Mouse (Mus musculus) midbrain, embryonic 10.5 days (tissue): ENCODE data around the gene 6030445D17Rik. TPM values are rescaled to one million over a fixed set of nuclear protein-coding genes. Genes with fewer than 3 reads are reported as not detected.

Experiments used
- DNase-seq: peaks from one replicate; pipeline ENCODE4 v3.0.0-alpha.2; 2017; ENCODE audit warnings: low spot score
- H3K27ac ChIP-seq: fragments of 300-500 bp; sonication (generic); replicated peaks from 2 replicates; pipeline ENCODE4 v1.5.1; 2016; ENCODE audit warnings: mild to moderate bottlenecking
- H3K27me3 ChIP-seq: fragments of 300-500 bp; sonication (generic); 2 replicates; pipeline ENCODE4 v1.6.1; 2016; ENCODE audit warnings: low read depth, mild to moderate bottlenecking; ENCODE audit not compliant: poor library complexity, severe bottlenecking
- H3K36me3 ChIP-seq: fragments of 300-500 bp; sonication (generic); 2 replicates; pipeline ENCODE4 v1.6.1; 2016; ENCODE audit warnings: mild to moderate bottlenecking, moderate library complexity
- H3K4me1 ChIP-seq: fragments of 300-500 bp; sonication (generic); 2 replicates; pipeline ENCODE4 v1.6.1; 2016
- H3K4me3 ChIP-seq: fragments of 300-500 bp; sonication (generic); 2 replicates; pipeline ENCODE4 v1.5.1; 2016; ENCODE audit warnings: mild to moderate bottlenecking, moderate library complexity
- H3K9me3 ChIP-seq: fragments of 300-500 bp; sonication (generic); replicated peaks from 2 replicates; pipeline ENCODE4 v1.6.1; 2016; ENCODE audit warnings: mild to moderate bottlenecking
- WGBS: fragments of 180-500 bp; shearing (Covaris S2); methylation state at CpG from one replicate; pipeline ENCODE4 v1.1.7; 2016; 5-methylcytosine and 5-hydroxymethylcytosine counted together
- polyA plus RNA-seq: library from polyadenylated mRNA; unstranded; fragments of >200 nt; fragmentation: Nextera tagmentation; extraction: Ambion mirVana; gene quantifications from 2 replicates; pipeline ENCODE4 v1.2.1, GENCODE M21; 2016

6030445D17Rik gene
- 0.23 and 0.37 TPM in 2 replicates for polyA plus RNA-seq

DNA sequence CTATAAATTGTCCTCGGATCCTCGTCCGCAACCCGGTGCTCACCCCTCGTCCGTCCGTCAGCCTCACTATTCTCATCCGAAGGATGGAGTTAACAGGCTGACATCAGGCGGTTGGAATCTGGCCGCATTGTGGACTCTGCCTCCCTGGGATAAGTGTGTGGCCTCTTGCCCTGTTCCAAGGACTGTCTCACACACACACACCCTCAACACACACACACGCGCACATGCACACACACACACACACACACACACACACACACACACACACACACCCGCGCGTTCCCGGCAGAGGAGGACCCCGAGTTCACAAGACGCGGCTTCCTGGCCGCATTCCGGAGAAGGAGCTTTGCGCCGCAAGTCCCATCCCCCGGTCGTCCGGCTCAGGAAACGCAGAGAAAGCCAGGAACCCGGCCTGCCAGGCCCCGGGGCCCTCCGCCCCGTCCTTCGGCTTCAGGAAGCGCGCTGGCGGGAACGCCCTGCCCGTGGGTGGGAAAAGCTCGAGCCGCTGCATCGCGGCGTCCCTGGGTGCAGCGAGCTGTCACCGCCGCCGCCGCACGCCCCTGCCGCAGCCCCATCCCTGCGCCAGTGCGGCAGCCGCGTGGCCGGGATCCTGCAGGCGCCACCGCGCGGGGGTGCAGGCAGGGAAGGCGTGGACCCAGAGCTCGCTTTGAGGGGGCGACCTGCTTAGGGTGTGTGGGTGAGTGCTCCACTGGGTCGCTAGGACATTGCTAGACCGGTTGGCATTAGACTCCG, at the start of gene 6030445D17Rik:
Gene 6030445D17Rik (plus strand): TSS at position 165 of the 753 bp plus-strand sequence.
- DNase-seq, result peak; percentile 76
- Histone ChIP-seq H3K9me3 (no peaks in the 10 kb centered on the region), H3K4me3 (peak within 1 kb of the TSS; percentile 90), H3K27me3 (peaks cover 67% of the 10 kb centered on the region), H3K36me3 (no peaks in the 10 kb centered on the region), H3K27ac (peak within 1 kb of the TSS; percentile 89), H3K4me1 (peaks cover 40% of the 10 kb centered on the region)
- WGBS, result under 1% methylated on average over 64 of the region's 64 CpGs

DNA sequence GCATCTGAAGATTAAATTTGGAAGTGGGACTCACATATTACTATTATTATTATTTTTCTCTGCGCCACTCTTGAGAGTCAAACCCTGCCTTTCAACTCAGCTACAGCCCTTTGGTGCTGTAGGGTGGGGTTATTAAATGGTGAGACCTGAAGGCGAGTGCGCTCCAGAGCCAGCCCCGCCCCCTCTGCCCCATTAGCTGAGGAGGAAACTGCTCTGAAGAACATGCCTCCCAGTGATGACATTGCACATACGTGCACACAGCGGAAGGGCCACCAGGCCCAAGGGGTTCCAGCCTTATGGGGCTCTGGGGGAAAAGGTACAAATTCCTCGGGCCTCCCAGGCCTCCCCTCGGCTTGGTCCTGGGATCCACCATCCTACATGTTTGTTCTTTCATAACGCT, 46.6 kb upstream of the 6030445D17Rik start:
- Histone ChIP-seq H3K4me3 (no peak overlapping the region), H3K27me3 (peaks cover 30% of the 10 kb centered on the region), H3K36me3 (no peaks in the 10 kb centered on the region), H3K9me3 (no peaks in the 10 kb centered on the region), H3K4me1 (peaks cover 12% of the 10 kb centered on the region), H3K27ac (no peak overlapping the region)
- DNase-seq, result no peak
- 91% methylated on average over 9 of the region's 9 CpGs for WGBS

DNA sequence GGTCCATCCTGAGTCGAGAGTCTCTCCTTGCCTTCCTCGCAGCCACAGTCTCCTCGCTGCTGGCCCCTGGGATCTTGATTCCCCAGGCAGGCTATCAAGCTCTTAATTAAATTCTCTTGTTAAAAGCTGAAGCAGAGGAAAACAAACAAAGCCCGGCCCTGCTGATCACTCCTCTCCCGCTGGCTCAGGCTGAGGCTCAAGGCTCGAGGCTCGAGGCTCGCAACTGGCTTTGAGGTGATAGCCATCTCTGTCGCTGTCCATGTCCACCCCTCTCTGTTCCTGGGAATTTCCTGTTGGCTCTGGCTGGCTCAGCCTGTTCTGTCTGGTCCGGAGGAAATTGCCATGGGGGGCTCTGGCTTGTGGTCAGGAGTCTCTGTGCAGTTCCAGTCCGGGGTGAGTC, 43.1 kb upstream of the 6030445D17Rik start:
- 7% methylated on average over 11 of the region's 11 CpGs for WGBS
- no peaks in the 10 kb centered on the region for H3K9me3 ChIP-seq
- DNase-seq, result no peak
- H3K4me3 ChIP-seq, result peak overlapping the region; percentile 5; the same call in 1 of the 2 replicates
- peak overlapping the region; percentile 19; the same call in 1 of the 2 replicates for H3K27ac ChIP-seq
- peaks cover 23% of the 10 kb centered on the region for H3K4me1 ChIP-seq
- peaks cover 64% of the 10 kb centered on the region for H3K27me3 ChIP-seq
- no peaks in the 10 kb centered on the region for H3K36me3 ChIP-seq

DNA sequence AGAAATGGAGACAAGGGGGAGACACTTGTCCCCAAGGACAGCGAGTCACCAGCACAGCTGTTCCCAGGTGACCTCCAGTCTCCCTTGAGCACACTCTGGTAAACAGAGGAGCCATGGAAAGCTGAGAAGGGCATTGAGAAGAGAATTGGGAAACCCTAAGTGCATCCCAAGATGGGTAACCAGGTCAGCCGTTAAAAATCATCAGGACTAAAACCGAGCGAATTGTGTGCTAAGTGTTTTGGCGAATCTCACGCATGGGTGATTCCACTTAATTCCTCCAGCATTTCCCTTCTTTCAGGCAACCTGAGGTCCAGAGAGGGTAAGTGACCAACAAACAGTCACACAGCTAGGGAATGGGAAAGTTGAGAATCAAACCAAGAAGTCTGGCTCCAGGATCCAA, 42.7 kb upstream of the 6030445D17Rik start:
- DNase-seq, result no peak
- Histone ChIP-seq H3K4me3 (no peak overlapping the region; the same call in 1 of the 2 replicates), H3K36me3 (no peaks in the 10 kb centered on the region), H3K9me3 (no peaks in the 10 kb centered on the region), H3K27me3 (peaks cover 69% of the 10 kb centered on the region), H3K4me1 (peaks cover 27% of the 10 kb centered on the region), H3K27ac (peak overlapping the region; percentile 19; the same call in 1 of the 2 replicates)
- 62% methylated on average over 6 of the region's 6 CpGs for WGBS

DNA sequence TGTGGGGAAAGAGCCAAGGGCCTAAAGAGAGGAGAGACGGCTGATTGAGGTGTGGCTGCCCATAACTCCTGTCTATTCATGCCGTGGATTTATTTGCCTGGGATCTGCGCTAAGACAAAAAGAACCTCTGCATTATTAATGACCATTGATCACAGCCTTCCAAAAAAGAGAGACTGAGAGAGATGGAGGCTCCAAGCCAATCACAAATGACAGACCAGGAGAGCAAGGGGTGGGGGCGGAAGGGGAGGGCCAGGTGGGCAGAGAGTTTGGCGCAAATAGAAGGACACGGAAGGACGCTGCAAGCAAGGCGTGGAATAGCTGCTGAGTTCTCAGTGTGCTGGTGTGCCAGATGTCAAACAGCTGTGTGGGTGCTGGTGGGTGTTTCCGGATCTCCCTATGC, 38.8 kb upstream of the 6030445D17Rik start, which contains the start of gene Htr1d:
Gene Htr1d (plus strand): TSS at position 301 of the 400 bp plus-strand sequence.
- peak within 1 kb of the TSS; percentile 71; the same call in 1 of the 2 replicates for H3K27ac ChIP-seq
- no peaks in the 10 kb centered on the region for H3K9me3 ChIP-seq
- 78% methylated on average over 9 of the region's 9 CpGs for WGBS
- peaks cover 95% of the 10 kb centered on the region for H3K27me3 ChIP-seq
- peak within 1 kb of the TSS; percentile 63 for H3K4me3 ChIP-seq
- H3K4me1 ChIP-seq, result peaks cover 32% of the 10 kb centered on the region
- DNase-seq, result no peak
- H3K36me3 ChIP-seq, result no peaks in the 10 kb centered on the region

DNA sequence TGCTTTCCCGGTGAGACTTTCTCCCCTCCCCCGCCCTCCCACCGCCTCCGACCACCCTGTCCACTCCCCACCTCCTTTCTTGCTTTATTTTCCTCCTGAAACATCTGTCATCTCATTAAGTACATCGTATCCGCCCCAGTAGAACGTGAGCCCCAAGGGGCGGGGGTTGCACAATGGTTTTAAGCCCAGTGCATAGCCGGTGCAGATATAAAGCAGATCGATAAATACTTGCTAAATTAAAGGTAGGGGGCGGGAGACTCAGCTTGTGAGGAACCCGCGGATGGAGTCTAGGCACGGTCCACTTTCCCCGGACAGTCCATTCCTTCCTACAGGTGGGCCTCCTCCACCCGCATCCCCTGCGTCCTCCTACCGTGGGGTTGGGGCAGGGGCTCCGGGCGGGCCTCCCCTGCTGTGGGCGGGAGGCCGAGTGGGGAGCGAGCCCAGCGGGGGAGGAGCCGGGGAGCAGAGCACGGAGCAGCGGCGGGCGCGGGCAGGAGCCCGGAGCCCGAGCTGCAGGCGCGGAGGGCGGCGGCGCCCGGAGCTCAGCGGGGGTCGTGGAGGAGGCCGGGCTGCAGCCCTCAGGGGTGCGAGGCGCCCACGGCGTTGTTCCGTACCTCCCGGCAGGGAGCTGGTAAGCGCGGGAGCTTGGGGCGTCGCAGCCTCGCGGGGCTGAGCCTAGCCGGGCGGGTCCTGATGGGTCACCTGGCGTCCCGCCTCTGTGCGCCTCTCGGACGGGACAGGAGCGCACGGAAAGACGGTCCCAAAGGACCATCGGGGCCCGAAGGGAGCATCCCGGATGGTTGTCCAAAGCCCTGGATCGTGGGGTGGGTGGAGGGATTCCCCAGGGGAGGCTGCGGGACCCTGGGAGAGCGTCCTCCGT, 37.7 kb upstream of the 6030445D17Rik start:
- Histone ChIP-seq H3K4me3 (peak overlapping the region; percentile 63), H3K9me3 (no peaks in the 10 kb centered on the region), H3K36me3 (no peaks in the 10 kb centered on the region), H3K27ac (peak overlapping the region; percentile 71; the same call in 1 of the 2 replicates), H3K27me3 (peaks cover 95% of the 10 kb centered on the region), H3K4me1 (peaks cover 25% of the 10 kb centered on the region)
- WGBS, result 2% methylated on average over 70 of the region's 70 CpGs
- peak; percentile 23 for DNase-seq

DNA sequence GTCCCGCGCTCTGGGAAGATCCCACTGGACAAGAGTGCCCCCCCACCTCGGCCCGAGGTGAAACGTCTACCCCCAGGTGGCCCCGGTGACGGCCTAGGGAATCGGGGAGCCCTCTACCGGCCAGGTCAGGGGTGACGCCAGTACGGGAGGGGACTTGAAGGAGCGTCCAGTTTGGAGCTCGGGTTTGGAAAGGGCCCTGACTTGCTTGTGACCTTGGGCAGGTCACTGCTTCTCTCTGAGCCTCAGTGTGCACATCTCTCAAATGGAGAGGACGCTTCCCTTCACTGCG, 37.1 kb upstream of the 6030445D17Rik start:
- Histone ChIP-seq H3K27me3 (peaks cover 95% of the 10 kb centered on the region), H3K4me3 (peak overlapping the region; percentile 63), H3K4me1 (peaks cover 26% of the 10 kb centered on the region), H3K36me3 (no peaks in the 10 kb centered on the region), H3K9me3 (no peaks in the 10 kb centered on the region), H3K27ac (no peak overlapping the region)
- WGBS, result 2% methylated on average over 15 of the region's 15 CpGs
- DNase-seq, result peak; percentile 37

DNA sequence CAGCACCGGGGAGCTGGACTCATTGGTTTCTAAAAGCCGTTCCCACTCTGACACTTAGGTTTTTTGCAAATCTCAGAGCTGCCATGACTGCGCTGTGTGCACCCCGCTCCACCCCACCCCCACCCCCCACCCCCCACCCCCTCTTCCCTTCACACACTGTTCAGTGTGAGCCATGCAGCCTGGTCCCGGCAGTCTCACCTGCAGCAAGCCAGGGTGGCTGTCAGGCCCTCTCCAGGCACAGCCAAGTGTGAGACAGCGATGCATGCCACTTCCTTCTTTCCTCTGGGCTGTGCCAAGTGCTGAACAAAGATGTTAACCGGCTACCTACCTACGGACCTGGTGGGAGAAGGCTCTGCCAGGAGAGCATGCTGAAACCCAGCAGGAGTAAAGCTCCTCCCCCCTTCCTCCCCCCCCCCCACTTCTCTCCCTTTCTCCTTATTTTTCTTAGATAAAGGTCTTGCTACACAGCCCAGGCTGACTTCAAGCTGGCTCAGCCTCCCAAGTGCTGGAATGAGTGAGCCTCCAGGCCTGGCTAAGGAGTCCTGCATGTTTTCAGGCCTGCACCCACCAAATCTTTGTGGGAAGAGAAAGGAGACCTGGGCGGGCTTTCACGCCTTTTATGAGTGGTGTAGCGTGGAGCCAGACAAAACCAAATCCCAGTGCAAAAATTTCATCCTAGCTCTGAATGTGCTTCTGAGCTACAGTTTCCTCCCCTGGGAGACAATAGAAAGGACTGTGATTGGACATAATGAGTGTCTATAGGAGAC, 31.3 kb upstream of the 6030445D17Rik start:
- Histone ChIP-seq H3K27me3 (peaks cover 42% of the 10 kb centered on the region), H3K4me1 (peaks cover 23% of the 10 kb centered on the region), H3K27ac (peak overlapping the region; percentile 77), H3K9me3 (no peaks in the 10 kb centered on the region), H3K36me3 (no peaks in the 10 kb centered on the region), H3K4me3 (0 out of 2 replicates have a peak overlapping the region, but pooled peaks have one; percentile 14)
- 40% methylated on average over 11 of the region's 11 CpGs for WGBS
- DNase-seq, result peak; percentile 25

DNA sequence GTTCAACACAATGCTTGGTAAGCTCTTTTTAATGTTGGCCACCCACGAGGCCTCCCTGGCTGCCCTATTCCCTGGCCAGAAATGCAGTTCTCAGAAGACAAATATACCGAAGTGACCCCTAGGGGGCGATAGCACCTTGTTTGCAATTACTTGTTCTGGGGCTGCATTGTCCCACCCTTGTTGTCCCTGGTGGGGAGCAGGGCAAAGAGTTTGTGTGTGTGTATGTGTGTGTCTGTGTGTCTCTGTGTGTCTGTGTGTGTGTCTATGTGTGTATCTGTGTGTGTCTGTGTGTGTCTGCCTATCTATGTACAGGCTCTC, 30.7 kb upstream of the 6030445D17Rik start:
- peaks cover 27% of the 10 kb centered on the region for H3K4me1 ChIP-seq
- H3K36me3 ChIP-seq, result no peaks in the 10 kb centered on the region
- DNase-seq, result peak; percentile 84
- peak overlapping the region; percentile 77 for H3K27ac ChIP-seq
- WGBS, result under 1% methylated on average over 3 of the region's 3 CpGs
- H3K27me3 ChIP-seq, result peaks cover 37% of the 10 kb centered on the region
- H3K9me3 ChIP-seq, result no peaks in the 10 kb centered on the region
- 0 out of 2 replicates have a peak overlapping the region, but pooled peaks have one; percentile 14 for H3K4me3 ChIP-seq

DNA sequence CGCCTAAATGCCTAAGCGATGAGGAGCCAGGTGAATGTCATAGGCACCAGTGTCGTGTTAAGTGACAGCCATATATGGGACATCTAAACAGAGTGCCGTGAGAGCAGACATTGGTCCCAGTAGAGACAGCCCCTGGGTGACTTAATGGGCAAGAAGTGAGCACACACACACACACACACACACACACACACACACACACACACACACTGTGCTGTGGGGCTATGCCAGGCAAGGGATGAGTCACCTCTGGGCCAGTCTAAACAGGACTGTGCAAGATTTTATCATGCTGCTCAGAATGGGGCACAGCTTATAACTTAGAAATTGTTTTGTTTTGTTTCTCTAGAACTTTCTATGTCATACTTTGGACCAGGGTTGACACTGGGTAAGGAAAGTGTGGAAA, 28.0 kb upstream of the 6030445D17Rik start:
- Histone ChIP-seq H3K27ac (no peak overlapping the region), H3K4me3 (no peak overlapping the region), H3K27me3 (peaks cover 15% of the 10 kb centered on the region; the same call in 1 of the 2 replicates), H3K36me3 (no peaks in the 10 kb centered on the region), H3K4me1 (peaks cover 37% of the 10 kb centered on the region), H3K9me3 (no peaks in the 10 kb centered on the region)
- 89% methylated on average over 4 of the region's 4 CpGs for WGBS
- no peak for DNase-seq

DNA sequence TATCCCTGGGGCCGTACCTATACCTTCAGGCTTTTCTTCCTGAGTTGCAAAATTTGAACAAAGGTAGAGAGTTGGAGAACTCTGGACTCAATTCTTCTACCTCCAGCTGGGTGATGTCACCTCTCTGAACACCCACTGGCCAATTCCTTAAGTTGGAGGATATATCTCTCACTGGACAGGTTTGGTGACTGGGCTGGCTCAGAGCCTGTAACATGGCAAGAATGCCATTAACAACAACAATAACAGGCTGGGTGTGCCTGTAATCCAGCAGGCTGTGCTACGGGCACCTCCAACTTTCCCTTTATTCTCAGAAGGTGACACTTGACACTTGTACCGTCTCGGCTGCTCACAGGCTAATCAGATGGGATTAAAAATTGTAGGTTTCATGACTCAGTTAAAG, 22.9 kb upstream of the 6030445D17Rik start:
- Histone ChIP-seq H3K36me3 (no peaks in the 10 kb centered on the region), H3K4me1 (peaks cover 18% of the 10 kb centered on the region), H3K27ac (no peak overlapping the region), H3K27me3 (no peaks in the 10 kb centered on the region), H3K9me3 (no peaks in the 10 kb centered on the region), H3K4me3 (no peak overlapping the region)
- 66% methylated on average over 4 of the region's 4 CpGs for WGBS
- DNase-seq, result no peak

DNA sequence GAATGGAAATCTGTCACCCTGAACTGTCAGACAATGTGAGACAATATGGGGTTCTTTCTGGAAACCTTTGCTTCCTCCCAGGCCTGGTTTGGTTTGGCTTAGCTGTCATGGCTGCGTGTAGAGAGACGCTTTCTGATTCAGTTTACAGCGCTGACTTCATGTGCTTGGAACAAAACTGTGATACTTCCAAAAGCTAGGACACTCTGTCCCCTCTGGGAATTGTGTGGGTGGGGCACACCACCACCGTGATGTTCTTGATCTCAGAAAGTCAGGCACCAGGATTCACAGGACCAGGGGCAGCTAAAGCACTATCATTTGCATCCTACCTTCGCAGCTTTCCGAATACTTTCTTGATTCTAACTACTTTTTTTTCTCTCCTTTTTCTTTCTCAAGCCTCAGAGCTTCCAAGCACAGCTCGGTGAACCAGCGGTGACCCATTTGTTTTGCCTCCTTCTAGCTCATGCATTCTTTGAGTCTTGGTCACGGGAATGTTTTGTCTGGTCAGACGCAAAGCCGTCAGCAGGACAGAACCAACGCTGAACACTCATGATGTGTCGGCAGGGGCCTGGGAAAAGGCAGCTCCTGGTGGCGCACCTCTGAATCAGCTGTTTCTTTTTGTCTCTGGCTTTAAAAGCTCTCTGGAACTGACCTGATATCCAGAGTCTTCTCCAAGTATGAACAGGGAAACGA, 20.6 kb upstream of the 6030445D17Rik start:
- Histone ChIP-seq H3K9me3 (no peaks in the 10 kb centered on the region), H3K4me1 (peaks cover 12% of the 10 kb centered on the region), H3K27me3 (no peaks in the 10 kb centered on the region), H3K27ac (no peak overlapping the region), H3K36me3 (no peaks in the 10 kb centered on the region), H3K4me3 (no peak overlapping the region)
- DNase-seq, result no peak
- WGBS, result 76% methylated on average over 15 of the region's 15 CpGs
